Mouse (Mus musculus): ENCODE measurements around the gene Banf1. TPM values are rescaled to one million over a fixed set of nuclear protein-coding genes. Genes with fewer than 3 reads are reported as not detected.
"Not testable (repeated sequence)": the region's sequence is repeated elsewhere in the genome, so short reads cannot be mapped to it uniquely, and the experiment has no call there.

Banf1 gene
- total RNA-seq (2015) (269 and 297 TPM in 2 replicates), total RNA-seq (2017) (29.3 and 29.6 TPM in 2 replicates)

DNA sequence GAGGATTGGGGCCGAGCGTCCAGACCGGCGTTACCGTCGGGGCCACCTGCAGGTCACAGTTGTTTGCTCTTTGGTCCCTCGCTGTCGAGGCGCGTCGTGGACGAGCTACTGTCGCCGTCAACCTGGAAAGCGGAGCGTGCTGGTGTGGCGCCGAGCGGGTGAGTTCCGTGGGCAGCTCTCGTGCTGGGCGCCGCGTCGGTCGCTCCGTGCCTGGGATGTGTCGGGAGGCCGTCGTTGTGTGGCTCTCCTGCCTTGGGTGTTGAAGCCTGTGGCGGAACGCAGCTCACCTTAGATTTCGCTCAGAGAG lies at the start of gene Banf1:
Banf1 (minus strand) TSS at position 116 of the 307 bp plus-strand sequence.
- ATAC-seq (ENCODE audit: poor library complexity, severe bottlenecking): no peak

GRCm38 (mm10) chr19:5414534-5414957 lies 47.6 kb upstream of the Banf1 start:
- ATAC-seq (ENCODE audit: poor library complexity, severe bottlenecking): no peak

- no peak for ATAC-seq (ENCODE audit: poor library complexity, severe bottlenecking)
Measured at GRCm38 (mm10) chr19:5413840-5414239, 46.9 kb upstream of the Banf1 start.

DNA sequence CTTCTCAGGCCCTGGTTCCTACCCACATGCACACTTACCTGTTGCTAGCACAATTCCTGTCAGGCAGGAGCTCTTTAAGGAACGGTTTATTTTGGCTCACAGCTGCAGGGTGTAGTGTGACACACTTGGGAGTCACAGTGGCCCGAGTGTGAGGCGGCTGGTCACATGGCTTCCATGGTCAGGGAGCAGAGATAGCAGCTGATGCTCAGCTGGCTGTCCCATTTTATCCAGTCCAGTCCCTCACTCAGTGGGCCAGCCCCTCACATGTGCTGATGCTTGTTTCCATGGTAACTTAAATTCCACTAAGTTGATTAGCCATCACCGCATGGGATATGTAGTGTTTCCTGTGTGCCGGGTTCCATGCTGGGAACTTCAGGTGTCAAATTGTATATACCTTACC lies 45.0 kb upstream of the Banf1 start:
- no peak for ATAC-seq (ENCODE audit: poor library complexity, severe bottlenecking)

GRCm38 (mm10) chr19:5410641-5411040 lies 43.7 kb upstream of the Banf1 start:
- no peak for ATAC-seq (ENCODE audit: poor library complexity, severe bottlenecking)

DNA sequence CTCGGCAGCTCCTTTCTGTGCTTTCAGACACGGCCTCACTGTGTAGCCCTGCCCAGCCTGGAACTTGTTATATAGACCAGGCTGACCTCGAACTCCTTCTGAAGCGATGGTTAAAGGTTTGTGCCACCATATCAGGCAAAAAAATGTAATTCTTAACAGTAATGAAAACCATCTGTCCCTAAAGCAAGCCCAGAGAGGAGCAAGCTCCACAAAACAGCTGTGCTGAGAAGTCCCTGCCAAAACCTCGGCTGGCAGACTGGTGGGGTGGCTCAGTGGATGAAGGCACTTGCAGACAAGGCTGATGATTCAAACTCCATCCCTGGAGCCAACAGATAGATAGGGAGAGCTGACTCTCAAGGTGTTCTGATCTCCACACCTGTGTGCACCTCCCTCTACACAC lies 42.1 kb upstream of the Banf1 start:
- no peak for ATAC-seq (ENCODE audit: poor library complexity, severe bottlenecking)

DNA sequence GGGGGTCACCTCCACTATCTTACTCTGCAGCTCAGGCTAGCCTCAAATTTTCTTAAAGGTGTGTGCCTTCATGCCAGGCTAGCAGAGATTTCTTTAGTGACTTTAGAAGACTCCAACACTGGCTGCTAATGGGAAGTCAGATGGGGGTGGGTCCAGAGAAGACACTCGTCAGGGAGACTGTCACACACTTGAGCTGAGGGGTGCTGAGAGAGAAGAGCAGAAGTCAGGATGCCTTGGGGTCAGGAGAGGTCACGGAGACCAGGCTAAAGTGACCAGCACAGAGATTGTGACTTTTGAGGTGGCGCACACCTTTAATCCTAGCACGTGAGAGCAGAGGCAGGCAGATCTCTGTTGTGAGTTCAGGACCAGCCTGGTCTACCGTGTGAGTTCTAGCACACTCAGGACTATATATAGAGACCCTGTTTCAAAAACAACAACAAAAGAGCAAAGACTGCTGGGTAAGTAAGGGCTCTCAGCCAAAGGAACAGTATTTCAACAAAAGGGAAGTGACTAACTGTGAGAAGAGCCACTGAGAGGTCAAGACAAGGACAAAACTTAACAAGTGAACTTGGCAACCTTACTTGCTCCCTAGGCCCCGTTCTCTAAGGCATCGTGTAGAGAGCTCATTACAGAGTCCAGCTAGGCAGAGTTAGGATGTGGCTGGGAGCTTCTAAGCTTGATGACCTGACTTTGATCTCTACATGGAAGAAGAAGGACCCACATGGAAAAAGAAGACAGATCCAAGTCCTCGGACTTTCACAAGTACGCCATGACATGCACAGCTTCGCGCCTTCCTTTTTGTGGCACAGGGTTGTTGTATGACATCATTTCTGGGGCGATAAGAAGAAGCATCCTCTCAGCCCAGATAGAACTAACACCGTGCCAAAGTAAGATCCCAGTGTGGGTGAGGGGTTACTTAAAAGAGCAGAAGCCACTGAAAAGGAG lies 41.4 kb upstream of the Banf1 start:
- ATAC-seq (ENCODE audit: poor library complexity, severe bottlenecking): peak; percentile 58

DNA sequence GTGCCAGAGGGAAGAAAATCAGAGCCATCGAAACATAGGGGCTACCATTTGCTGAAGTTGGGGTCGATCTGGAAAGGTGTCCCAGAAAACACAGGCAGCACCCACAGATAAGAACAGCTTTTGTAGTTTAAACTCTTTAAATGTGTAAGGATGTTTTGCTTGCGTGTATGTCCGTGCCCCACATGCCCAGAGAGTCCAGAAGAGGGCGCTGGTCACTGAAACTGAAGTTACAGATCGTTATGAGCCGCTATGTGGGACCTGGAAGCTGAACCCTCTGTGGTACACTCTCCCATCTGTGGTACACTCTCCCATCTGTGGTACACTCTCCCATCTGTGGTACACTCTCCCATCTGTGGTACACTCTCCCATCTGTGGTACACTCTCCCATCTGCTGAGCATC lies 40.2 kb upstream of the Banf1 start:
- peak; percentile 75 for ATAC-seq (ENCODE audit: poor library complexity, severe bottlenecking)

DNA sequence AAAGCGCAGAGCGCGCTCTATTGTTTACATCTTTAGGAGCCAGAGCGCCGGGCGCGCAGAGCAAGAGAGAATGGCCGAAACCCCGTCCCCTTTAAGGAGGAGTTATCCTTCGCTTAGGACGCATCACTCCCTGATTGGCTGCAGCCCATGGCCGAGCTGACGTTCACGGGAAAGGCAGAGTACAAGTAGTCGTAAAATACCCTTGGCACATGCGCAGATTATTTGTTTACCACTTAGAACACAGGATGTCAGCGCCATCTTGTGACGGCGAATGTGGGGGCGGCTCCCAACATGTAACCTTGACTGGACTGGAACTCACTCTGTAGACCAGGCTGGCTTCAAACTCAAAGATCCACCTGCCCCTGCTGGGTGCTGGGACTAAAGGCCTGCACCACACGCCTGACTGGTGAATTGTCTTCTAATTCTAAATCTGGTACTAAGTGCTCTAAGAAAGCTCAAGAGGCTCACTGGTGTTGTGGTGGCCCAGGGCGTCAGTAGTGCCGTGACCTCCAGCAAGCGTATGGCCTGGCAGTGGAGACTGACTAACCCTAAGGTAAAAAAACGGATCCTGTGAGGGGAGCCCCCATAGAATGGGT lies 39.7 kb upstream of the Banf1 start:
- peak; percentile 59 for ATAC-seq (ENCODE audit: poor library complexity, severe bottlenecking)

GRCm38 (mm10) chr19:5405924-5406323 lies 39.0 kb upstream of the Banf1 start:
- ATAC-seq (ENCODE audit: poor library complexity, severe bottlenecking): 0 out of 2 replicates have a peak, but pooled peaks have one; percentile 16

GRCm38 (mm10) chr19:5402293-5402692 lies 35.3 kb upstream of the Banf1 start, which contains the start of gene Tsga10ip:
Tsga10ip (minus strand) TSS chr19:5402526.
- no peak for ATAC-seq (ENCODE audit: poor library complexity, severe bottlenecking)

- ATAC-seq (ENCODE audit: poor library complexity, severe bottlenecking): not testable (repeated sequence)
Measured at GRCm38 (mm10) chr19:5401073-5401472, 34.1 kb upstream of the Banf1 start.

- no peak for ATAC-seq (ENCODE audit: poor library complexity, severe bottlenecking)
Measured at GRCm38 (mm10) chr19:5395371-5395770, 28.4 kb upstream of the Banf1 start.

DNA sequence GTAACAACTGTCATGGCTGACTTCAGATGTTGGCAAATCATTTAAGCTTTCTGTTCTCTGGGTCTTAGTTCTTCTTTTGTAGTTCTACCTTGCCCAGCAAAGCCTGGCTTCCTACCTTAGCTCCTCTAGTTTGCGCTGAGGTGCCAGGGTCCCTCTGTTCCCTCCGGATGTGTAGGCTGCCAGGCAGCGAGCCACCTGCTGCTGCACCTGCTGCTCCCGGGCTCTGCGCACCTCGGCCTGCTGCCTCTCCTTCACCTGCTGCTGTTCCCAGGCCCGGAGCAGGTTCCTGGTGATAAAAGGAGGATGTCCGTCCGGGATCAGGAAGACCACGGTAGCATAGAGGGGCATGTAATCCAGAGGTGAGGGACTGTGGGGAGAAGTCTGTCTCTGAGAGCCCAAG lies 27.2 kb upstream of the Banf1 start:
- no peak for ATAC-seq (ENCODE audit: poor library complexity, severe bottlenecking)

DNA sequence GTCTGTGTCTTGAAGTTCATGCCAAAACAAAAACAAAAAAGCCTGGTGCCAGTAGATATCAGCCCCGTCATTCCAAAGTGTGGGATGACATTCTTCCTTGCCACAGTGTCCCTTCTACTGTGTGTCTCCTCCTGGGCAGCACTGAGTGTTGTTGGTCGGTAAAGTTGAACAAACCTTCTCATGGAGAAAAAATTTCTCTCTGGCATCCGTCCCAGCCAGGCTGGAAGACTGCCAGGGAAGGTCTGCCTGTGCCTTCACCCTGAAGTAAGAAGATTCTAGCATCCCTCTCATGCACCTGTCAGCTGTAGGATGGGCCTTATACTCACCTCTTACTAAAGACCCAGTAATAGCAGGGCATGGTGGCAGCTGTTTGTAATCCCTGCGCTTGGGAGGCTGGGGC lies 25.9 kb upstream of the Banf1 start:
- ATAC-seq (ENCODE audit: poor library complexity, severe bottlenecking): no peak

DNA sequence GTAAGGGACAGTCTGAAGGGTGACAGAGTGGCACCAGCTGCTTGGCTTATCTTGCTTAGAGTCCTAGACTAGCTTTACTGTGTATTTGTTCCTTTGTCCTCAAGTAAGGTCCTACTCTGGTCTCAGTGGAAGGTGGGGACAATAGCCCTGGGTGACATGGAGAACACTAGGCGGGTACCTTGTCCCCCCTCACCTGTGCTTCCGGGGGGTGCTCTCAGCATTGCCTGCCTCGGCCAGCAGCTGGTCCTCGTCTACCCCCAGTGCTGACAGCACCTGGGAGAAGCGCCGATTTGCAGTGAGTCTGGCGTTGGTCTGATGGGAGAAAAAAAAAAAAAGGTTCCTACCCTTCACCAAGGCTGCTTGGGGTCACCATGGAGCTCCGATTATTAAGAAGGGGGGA lies 23.4 kb upstream of the Banf1 start:
- ATAC-seq (ENCODE audit: poor library complexity, severe bottlenecking): no peak

DNA sequence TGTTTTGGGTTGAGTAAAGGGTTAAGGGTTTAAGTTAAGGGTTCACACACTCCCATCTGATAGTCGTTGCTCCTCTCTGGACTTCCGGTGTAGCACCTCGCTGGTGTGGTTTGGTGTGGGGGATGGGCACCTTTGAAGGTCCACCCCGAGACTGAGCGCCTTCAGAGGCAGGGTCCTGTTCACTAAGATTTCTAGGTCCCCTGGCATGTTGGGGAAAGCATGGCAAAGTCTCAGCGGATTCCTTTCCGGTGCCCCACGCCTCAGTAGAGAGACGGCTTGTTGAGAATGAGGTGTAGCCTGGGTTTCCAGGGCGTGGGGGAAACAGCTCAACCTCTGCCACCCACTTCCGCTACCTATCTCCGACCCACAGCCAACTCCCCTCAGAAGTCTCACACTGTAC lies 22.7 kb upstream of the Banf1 start:
- peak; percentile 64 for ATAC-seq (ENCODE audit: poor library complexity, severe bottlenecking)

GRCm38 (mm10) chr19:5388588-5389242 lies 21.7 kb upstream of the Banf1 start, which contains the start of gene Sart1:
Sart1 (minus strand) TSS chr19:5388703.
- peak; percentile 96 for ATAC-seq (ENCODE audit: poor library complexity, severe bottlenecking)

DNA sequence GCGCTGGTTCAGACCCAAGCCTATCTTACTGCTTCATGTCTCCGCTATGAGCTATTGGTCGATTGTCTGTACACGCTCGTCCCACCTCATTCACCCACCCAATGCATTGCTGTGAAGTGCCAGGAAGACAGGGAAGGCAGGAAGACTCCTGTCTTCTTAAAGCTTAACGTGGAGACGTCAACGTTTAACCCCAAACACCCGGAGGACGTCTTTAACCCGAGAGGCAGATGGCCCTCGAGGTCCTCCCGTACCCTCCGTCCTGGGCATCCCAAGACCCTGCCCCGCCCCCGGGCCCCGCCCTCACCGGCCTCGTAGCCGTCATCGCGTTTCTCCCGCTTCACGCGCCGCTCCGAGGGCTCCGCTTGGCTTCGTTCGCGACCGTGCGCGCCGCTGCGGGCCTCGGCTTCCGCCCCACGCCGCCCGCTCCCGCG lies 21.1 kb upstream of the Banf1 start:
- ATAC-seq (ENCODE audit: poor library complexity, severe bottlenecking): no peak

DNA sequence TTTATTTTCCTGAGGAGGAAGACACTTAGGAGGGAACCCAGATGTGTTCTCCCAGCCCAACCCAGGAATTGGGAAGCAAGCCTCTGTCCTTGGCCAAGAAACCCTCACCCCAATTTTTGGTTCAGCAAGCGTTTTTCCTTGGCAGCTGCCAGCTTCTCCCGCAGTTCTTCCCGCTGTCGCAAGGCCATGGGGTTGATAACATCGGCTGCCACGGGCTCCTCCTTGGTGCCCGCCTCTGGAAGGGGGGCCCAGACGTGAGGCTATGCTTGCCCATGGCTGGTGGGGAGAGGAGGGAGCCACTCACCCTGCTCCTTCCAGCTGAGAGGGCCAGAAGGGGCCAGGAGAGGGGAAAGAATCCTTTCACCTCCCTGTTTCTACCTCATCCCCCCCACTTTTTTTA lies 17.7 kb upstream of the Banf1 start:
- ATAC-seq (ENCODE audit: poor library complexity, severe bottlenecking): no peak

GRCm38 (mm10) chr19:5383326-5383725 lies 16.4 kb upstream of the Banf1 start:
- ATAC-seq (ENCODE audit: poor library complexity, severe bottlenecking): no peak

DNA sequence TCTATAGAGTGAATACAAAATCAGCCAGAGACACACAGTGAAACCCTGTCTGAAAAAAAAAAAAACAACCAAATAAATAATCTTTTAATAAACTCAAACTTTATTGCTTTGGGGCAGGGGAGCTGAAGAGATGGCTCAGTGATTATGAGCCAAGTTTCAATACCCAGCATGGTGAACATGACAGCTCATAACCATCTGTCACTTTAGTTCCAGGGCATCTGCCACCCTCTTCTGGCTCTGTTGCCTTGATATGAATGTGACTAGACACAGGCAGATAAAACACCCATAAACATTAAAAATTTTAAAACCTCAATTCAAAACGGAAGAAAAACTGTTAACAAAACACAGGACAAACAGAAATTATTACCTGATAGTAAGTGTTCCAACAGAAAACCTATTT lies 10.5 kb upstream of the Banf1 start:
- no peak for ATAC-seq (ENCODE audit: poor library complexity, severe bottlenecking)
